Mouse (Mus musculus) limb, embryonic 12.5 days (tissue): Measurements from ENCODE around the gene Itih5. TPM values are rescaled to one million over a fixed set of nuclear protein-coding genes. Genes with fewer than 3 reads are reported as not detected.

ENCODE experiments used
- ATAC-seq: fragments of 200-750 bp; cut with Nextera tagmentation; 2 replicates; pipeline ENCODE4 v1.8.0; 2017; ENCODE audit warnings: low read depth, moderate TSS enrichment; ENCODE audit not compliant: insufficient number of reproducible peaks, insufficient read depth, low FRiP score, low TSS enrichment
- H3K27ac ChIP-seq: fragments of 300-500 bp; sonication (generic); 2 replicates; pipeline ENCODE4 v1.5.1; 2016; ENCODE audit warnings: mild to moderate bottlenecking, moderate library complexity
- H3K27me3 ChIP-seq: fragments of 300-500 bp; sonication (generic); 2 replicates; pipeline ENCODE4 v1.6.1; 2016; ENCODE audit warnings: mild to moderate bottlenecking, moderate library complexity
- H3K36me3 ChIP-seq: fragments of 300-500 bp; sonication (generic); 2 replicates; pipeline ENCODE4 v1.6.1; 2016; ENCODE audit warnings: mild to moderate bottlenecking, moderate library complexity
- H3K4me1 ChIP-seq: fragments of 300-500 bp; sonication (generic); replicated peaks from 2 replicates; pipeline ENCODE4 v1.6.1; 2016
- H3K4me2 ChIP-seq: fragments of 300-500 bp; sonication (generic); 2 replicates; pipeline ENCODE4 v1.6.1; 2016; ENCODE audit warnings: mild to moderate bottlenecking, moderate library complexity
- H3K4me3 ChIP-seq: fragments of 300-500 bp; sonication (generic); replicated peaks from 2 replicates; pipeline ENCODE4 v1.5.1; 2016; ENCODE audit warnings: mild to moderate bottlenecking
- H3K9ac ChIP-seq: fragments of 300-500 bp; sonication (generic); replicated peaks from 2 replicates; pipeline ENCODE4 v1.6.1; 2016; ENCODE audit warnings: mild to moderate bottlenecking, moderate library complexity
- H3K9me3 ChIP-seq: fragments of 300-500 bp; sonication (generic); 2 replicates; pipeline ENCODE4 v1.6.1; 2016; ENCODE audit warnings: mild to moderate bottlenecking, moderate library complexity
- WGBS: fragments of 180-500 bp; shearing (Covaris S2); methylation state at CpG from one replicate; pipeline ENCODE4 v1.1.7; 2016; 5-methylcytosine and 5-hydroxymethylcytosine counted together
- polyA plus RNA-seq: library from polyadenylated mRNA; unstranded; fragments of >200 nt; fragmentation: Nextera tagmentation; extraction: Ambion mirVana; gene quantifications from 2 replicates; pipeline ENCODE4 v1.2.1, GENCODE M21; 2016

The Itih5 gene
- polyA plus RNA-seq, 1 experiment from 2014 or later: 2.8 TPM

DNA sequence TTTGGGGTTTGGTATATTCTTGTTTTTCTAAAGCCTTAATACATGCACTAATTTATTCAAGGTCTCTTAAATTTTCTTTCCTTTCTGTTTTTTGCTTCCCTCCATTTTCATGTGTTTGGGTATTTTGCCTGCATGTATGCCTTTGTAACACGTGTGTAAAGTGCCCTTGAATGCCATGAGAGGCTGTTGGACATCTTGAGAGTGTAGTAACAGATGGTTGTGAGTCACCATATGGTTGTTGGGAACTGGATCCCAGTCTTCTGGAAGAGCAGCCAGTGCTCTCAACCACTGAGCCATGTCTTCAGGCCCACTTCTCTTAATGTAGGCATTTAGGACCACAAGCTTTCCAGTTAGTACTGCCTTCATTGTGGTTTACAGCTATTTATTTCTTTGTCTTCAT is 135.5 kb downstream of the Itih5 start:
- Histone ChIP-seq H3K9ac (no peak overlapping the region), H3K4me2 (no peak overlapping the region), H3K36me3 (no peaks in the 10 kb centered on the region), H3K4me1 (peaks cover 6% of the 10 kb centered on the region), H3K4me3 (no peak overlapping the region), H3K27ac (no peak overlapping the region), H3K27me3 (peaks cover 50% of the 10 kb centered on the region), H3K9me3 (no peaks in the 10 kb centered on the region)
- ATAC-seq: no peak
- 0% methylated on average over 1 of the region's 1 CpGs for WGBS

DNA sequence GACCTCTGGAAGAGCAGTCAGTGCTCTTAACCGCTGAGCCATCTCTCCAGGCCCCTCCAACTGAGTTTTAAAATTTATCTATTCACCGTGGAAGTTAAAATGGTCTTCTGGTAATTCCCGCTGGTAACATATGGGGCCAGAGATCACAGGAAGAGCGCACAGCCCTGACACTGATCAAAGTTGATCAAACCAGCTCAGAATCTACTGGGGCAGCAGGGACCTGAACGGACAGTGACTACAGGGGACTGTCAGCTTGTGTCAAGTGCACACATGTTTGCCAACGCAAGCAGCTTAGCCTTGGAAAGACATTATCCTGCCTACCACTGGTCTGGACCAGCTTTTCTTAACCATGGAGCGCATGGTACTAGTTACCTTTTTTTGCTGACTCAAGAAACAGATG is 136.7 kb downstream of the Itih5 start:
- Histone ChIP-seq H3K27me3 (peaks cover 42% of the 10 kb centered on the region), H3K27ac (no peak overlapping the region)
- ATAC-seq: no peak

DNA sequence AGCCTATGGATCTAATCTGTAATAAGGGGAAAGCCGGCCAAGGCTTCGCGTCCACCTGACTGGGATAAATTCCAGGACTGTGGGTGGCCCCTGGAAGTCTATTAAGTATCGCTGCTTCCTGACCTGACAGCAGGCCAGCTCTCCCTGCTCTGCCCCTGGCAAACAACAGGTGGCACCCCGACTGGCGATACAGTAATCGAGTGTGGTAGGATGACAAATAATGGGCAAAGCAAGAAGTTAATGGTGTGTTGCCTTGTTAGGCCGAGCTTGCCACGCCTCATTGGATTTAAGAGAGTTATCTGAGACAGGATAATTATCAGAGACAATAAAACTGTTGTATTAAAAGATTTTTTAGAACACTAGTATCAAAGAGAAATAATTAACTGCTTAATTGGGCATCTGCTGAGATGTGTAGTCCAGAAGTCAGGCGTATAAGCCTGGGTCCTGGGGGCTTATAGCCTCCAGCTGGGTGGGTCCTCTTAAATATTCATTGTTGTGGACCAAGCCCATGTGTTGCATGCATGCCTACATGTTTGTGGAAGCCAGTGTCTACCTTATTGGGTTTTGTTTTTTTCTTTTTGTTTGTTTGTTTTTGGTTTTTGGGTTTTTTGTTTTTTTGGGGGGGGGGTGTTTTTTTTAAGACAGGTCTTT is 140.3 kb downstream of the Itih5 start:
- Histone ChIP-seq H3K9ac (no peak overlapping the region), H3K36me3 (no peaks in the 10 kb centered on the region), H3K27me3 (peaks cover 31% of the 10 kb centered on the region; the same call in 1 of the 2 replicates), H3K9me3 (no peaks in the 10 kb centered on the region), H3K4me1 (0 out of 2 replicates have a peak, but pooled peaks cover 4% of the 10 kb centered on the region), H3K27ac (no peak overlapping the region), H3K4me2 (no peak overlapping the region), H3K4me3 (no peak overlapping the region)
- 27% methylated on average over 10 of the region's 10 CpGs for WGBS
- ATAC-seq: no peak

More for the DNA sequence above, 136.7 kb downstream of the Itih5 start:
- Histone ChIP-seq H3K4me3 (no peak overlapping the region), H3K4me1 (no peaks in the 10 kb centered on the region), H3K9ac (no peak overlapping the region), H3K36me3 (no peaks in the 10 kb centered on the region), H3K9me3 (no peaks in the 10 kb centered on the region), H3K4me2 (no peak overlapping the region)
- WGBS: 74% methylated on average over 7 of the region's 7 CpGs

DNA sequence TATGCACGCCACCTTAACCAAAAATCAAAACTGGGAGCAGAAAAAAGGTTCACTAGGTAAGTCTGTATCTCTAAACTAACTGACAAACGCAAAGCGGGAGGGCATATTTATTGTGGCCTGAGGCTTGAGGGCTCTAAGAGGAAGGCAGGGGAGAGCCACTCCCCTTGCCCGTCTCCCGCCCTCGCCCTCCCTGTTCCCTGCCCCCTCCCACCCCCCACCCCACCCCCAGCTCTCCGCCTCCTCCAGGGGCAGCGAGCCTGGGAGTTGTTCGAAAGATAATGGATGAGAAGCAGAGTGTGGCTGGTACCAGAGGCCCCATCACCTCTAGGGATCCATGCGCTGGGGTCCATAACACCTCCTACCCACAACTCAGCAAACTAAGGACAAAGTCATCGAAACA is 142.5 kb downstream of the Itih5 start:
- Histone ChIP-seq H3K9me3 (no peaks in the 10 kb centered on the region), H3K4me3 (peak overlapping the region; percentile 15; the same call in 1 of the 2 replicates), H3K4me1 (peaks cover 8% of the 10 kb centered on the region), H3K4me2 (peak overlapping the region; percentile 52), H3K27ac (no peak overlapping the region), H3K27me3 (peaks cover 23% of the 10 kb centered on the region; the same call in 1 of the 2 replicates), H3K9ac (no peak overlapping the region), H3K36me3 (no peaks in the 10 kb centered on the region)
- WGBS: 6% methylated on average over 11 of the region's 11 CpGs
- ATAC-seq: no peak

DNA sequence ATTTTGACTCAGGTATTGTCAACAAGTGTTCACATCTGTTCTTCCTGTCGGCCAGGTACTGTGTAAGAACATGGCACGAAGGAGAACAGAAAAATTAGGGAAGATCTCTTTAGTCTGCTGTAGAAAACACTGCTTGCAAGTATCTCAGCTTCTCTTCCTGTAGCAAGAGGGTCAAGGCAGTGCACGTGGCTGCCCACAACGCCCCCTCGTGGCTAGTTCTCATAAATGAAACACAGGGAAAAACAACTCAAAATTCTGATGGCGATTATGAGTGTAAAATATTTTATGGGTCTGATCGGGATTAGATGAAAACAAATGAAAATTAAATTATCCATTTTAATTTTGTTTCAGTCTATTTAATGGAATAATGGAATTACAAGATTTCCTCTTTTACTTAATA is 146.9 kb downstream of the Itih5 start:
- H3K27me3 ChIP-seq: 0 out of 2 replicates have a peak, but pooled peaks cover 13% of the 10 kb centered on the region

DNA sequence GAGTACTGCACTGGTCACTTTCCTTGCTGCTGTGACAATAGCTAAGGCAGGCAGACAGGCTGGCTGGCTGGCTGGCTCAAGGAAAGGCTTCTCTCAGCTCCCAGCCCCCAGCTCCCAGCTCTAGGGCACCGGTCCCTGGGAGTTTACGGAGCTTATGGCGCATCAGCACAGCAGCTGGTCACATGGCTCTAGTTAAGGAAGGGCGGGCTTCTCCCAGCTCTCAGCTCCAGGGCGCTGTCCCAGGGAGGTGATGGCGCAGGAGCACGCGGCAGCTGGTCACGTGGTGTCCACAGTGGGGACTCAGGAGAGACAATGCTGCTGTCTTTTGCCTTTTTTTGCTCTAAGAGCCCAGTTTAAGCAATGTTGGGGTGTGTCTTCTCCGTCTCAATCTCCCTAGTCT is 147.4 kb downstream of the Itih5 start:
- Histone ChIP-seq H3K9ac (no peak overlapping the region), H3K4me2 (peak overlapping the region; percentile 45), H3K9me3 (no peaks in the 10 kb centered on the region), H3K4me1 (peaks cover 8% of the 10 kb centered on the region), H3K27me3 (0 out of 2 replicates have a peak, but pooled peaks cover 13% of the 10 kb centered on the region), H3K4me3 (0 out of 2 replicates have a peak overlapping the region, but pooled peaks have one; percentile 9), H3K36me3 (no peaks in the 10 kb centered on the region), H3K27ac (no peak overlapping the region)
- ATAC-seq: peak; percentile 66; the same call in 1 of the 2 replicates
- WGBS: 38% methylated on average over 10 of the region's 10 CpGs

More for the DNA sequence above, 146.9 kb downstream of the Itih5 start:
- 60% methylated on average over 7 of the region's 7 CpGs for WGBS
- Histone ChIP-seq H3K36me3 (no peaks in the 10 kb centered on the region), H3K9me3 (no peaks in the 10 kb centered on the region), H3K4me3 (no peak overlapping the region), H3K4me2 (no peak overlapping the region), H3K27ac (no peak overlapping the region), H3K9ac (no peak overlapping the region), H3K4me1 (peaks cover 9% of the 10 kb centered on the region)
- ATAC-seq: no peak

DNA sequence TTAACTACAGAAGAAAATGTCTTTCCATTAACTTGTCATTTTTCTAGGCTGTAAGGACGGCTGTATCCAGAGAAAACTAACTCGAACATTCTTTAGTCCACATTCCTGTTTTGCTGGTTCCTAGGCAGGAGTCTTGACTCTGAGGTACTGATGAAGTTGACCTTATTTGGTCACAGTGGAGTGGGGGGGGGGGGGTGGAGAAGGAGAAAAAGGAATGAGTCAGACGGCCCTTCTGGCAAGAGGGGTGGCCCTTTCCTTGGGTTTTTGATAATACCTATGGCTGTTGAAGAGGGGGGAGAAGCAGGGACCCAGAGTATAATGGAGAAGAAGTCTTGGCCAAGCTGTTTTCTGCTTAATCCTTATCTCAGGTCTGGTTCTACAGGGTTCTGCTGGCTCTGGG is 148.0 kb downstream of the Itih5 start:
- Histone ChIP-seq H3K27me3 (0 out of 2 replicates have a peak, but pooled peaks cover 13% of the 10 kb centered on the region), H3K4me1 (peaks cover 4% of the 10 kb centered on the region), H3K9ac (no peak overlapping the region), H3K4me2 (no peak overlapping the region), H3K4me3 (no peak overlapping the region), H3K36me3 (no peaks in the 10 kb centered on the region), H3K27ac (no peak overlapping the region), H3K9me3 (no peaks in the 10 kb centered on the region)
- 60% methylated on average over 3 of the region's 3 CpGs for WGBS
- ATAC-seq: no peak

DNA sequence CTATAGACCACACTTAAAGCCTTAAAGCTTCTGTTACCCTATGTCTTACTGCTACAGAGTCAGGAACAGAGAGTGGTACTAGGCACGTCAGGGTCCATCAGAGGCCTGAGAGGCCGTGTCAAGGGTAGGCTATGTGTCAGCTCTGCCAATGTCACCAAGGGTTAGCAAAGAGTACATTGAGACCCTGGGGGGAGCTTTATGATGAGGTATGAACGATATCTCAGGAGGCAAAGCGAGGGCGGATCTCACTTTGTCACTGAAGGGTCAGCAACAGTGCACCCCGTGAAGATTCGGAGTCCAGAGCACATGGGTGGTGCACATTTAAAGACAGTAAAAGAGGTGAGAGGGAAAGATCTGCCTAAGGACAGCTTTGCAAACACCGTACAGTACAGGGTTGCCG is 148.6 kb downstream of the Itih5 start:
- Histone ChIP-seq H3K9ac (no peak overlapping the region), H3K4me1 (peaks cover 4% of the 10 kb centered on the region), H3K27me3 (0 out of 2 replicates have a peak, but pooled peaks cover 13% of the 10 kb centered on the region), H3K4me3 (no peak overlapping the region), H3K9me3 (no peaks in the 10 kb centered on the region), H3K36me3 (no peaks in the 10 kb centered on the region), H3K27ac (no peak overlapping the region), H3K4me2 (no peak overlapping the region)
- 91% methylated on average over 9 of the region's 9 CpGs for WGBS
- ATAC-seq: no peak

DNA sequence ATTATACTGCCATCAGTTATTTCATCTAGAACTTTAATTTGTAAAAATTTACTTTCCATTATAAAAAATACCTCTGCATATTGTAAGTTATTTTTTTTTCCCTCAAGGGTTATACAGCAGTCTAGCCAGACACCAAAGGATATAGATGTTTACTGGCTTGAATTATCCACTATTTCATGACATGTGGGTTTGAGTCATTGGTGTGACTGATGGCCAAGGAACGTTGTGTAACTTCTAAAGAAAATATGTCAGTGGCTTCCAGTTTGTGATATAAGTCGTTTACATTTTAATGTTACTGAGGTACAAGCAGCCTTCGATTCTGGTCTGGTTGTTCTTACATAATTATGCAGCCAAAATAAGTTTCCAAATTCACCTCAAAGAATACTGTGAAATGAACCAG is 151.5 kb downstream of the Itih5 start:
- no peak overlapping the region for H3K4me2 ChIP-seq
- H3K4me1 ChIP-seq: peaks cover 4% of the 10 kb centered on the region
- no peak overlapping the region for H3K4me3 ChIP-seq
- H3K27me3 ChIP-seq: no peaks in the 10 kb centered on the region; the same call in 1 of the 2 replicates
- WGBS: 76% methylated on average over 3 of the region's 3 CpGs
- no peaks in the 10 kb centered on the region for H3K36me3 ChIP-seq
- H3K9ac ChIP-seq: no peak overlapping the region
- ATAC-seq: no peak
- no peaks in the 10 kb centered on the region for H3K9me3 ChIP-seq
- H3K27ac ChIP-seq: no peak overlapping the region

Other genes with a start within 250 kb of the Itih5 start
- gene Taf3, start 105.0 kb upstream of the Itih5 start, polyA plus RNA-seq: 15.3 and 15.9 TPM in 2 replicates
- 507 and 512 TPM in 2 replicates for gene Atp5c1, start 73.1 kb upstream of the Itih5 start, polyA plus RNA-seq
- 31.5 and 32.9 TPM in 2 replicates for gene Kin, start 73.0 kb upstream of the Itih5 start, polyA plus RNA-seq
- 0.16 and 0.35 TPM in 2 replicates for gene Itih2, start 22.2 kb upstream of the Itih5 start, polyA plus RNA-seq
- gene Sfmbt2, start 216.9 kb downstream of the Itih5 start, polyA plus RNA-seq: 2.7 and 3.0 TPM in 2 replicates